Mouse (Mus musculus): ENCODE data around the gene Slc27a2.

The Slc27a2 gene

DNA sequence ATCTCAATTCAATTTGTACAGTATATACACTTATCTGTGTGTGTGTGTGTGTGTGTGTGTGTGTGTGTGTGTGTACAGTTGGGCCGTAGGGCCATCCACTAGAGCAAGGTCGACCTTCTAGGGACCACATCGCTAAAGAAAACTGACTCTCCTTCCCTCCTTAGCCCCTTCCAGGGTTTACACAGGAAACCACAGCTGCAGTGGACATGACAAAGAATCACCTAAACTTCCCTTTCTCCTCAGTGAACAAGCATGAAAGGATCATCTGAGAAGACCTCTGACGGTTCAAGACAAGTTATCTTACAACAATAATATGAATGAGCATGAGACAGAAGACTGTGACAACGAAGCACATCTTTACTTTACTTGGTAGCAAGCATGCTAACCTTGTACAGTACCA is 311 bp upstream of the Slc27a2 start:
- in situ Hi-C loops (cut with MboI, MseI), result no loop called here

DNA sequence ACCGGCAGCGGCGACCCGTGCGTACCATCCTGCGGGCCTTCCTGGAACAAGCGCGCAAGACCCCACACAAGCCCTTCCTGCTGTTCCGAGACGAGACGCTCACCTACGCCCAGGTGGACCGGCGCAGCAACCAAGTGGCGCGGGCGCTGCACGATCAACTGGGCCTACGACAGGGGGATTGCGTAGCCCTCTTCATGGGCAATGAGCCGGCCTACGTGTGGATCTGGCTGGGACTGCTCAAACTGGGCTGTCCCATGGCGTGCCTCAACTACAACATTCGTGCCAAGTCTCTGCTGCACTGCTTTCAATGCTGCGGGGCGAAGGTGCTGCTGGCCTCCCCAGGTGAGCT is 1.1 kb downstream of the Slc27a2 start:
- in situ Hi-C loops (cut with MboI, MseI), result no loop called here

DNA sequence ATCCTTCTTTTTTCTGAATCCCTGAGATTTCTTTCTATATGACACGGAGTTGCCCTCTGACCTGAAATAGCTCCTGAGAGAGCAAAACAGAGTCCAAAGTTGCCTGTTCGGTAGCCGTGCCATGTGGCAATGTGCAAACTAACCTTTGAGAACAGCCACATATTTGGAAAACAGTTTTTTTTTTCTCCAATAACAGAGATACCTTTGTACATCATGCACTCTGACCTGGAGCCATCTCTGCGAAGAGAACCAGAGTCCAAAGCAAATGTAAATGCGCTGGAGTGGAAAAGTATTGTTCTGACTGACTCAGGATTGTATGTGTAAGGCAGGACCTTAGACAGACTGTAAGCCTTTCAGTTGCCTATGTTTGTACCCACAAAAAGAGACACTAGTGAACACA is 3.3 kb downstream of the Slc27a2 start:
- in situ Hi-C loops (cut with MboI, MseI), result no loop called here

DNA sequence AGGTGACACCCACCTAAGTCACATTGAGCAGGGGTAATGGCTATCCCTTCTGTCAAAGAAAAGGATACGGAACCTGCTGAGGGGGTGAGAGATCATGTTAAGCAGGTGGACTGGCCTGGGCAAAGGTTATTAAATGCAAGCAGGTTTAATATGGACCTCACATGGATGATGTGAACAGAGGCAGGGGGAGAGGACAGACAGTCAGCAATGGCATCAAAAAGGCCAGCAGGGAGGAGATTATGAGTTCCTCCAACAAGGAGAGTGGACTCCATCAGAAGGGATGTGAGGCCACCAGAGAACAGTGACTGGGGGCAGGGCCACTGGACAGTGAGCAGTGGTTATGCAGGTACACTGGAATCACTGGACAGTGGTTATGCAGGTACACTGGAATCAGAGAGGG is 7.9 kb downstream of the Slc27a2 start:
- in situ Hi-C loops (cut with MboI, MseI), result no loop called here

DNA sequence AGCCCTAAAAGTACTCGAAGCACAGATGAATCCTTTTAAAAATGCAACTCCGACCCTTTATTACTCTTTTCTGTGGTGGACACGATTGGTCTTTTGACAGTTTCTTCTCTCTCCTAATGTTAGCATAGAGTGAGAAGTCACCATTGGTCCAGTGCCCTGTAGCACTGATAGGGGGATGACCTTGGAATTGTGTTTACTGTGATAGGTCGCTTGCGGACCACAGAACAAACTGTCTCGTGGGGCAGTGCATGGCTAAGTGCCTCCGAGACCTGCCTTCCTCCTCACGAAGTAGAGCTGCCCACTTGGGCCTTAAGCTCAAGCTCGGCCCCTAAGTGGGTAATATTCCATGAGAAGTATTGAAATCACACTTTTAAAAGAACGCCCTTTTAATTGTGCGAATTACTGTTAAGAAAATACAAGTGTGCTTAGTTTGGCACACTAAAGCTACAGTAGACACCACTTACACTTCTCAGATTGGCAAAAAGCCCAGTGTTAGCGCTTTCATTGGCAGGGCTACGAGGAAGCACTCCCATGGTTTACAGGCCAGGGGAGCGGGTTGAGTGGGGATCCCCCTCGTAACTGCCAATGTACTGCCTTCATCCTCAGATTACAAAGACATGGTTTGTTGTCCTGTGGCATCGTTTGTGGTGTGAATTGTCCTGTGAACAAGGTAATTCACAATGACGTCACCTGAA is 11.4 kb downstream of the Slc27a2 start:
- in situ Hi-C loops (cut with MboI, MseI), result no loop called here

DNA sequence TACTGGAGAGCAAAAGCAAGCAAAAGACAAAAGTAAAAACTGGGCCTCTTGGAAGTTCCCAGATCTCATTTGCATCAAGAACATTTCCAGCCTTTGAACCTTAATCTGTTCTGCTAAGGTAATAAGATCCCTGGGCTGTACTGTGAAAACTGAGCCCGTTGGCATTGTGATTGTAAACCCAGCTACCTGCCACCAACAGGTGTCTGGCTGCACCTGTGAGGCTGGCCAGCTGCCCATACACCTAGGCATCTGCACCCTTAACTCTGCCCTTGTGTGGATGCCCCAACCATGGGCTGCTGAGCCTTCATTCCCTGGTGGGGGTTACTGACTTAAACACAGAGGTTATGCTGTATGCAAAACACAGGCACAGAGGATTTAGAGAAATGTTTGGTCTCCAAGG is 20.0 kb downstream of the Slc27a2 start:
- in situ Hi-C loops (cut with MboI, MseI), result no loop called here

DNA sequence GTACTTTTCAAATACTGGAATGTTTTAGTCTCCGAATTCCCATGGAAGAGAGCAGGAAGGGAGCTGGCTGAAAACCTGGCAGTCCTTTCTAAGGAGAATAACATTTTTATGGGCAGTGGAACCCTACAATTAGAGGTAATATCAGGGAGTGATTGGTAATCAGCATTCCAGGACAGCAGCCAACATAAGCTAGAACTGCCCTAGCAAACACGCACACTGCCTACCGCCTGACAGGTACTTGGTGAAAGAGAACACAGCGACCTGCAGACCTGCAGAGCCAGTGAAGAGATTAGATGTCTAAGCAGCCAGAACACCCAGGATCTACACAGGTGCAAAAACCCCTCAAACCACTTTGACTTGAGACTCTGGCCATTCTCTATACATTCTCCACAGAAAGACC is 20.5 kb downstream of the Slc27a2 start:
- in situ Hi-C loops (cut with MboI, MseI), result no loop called here

DNA sequence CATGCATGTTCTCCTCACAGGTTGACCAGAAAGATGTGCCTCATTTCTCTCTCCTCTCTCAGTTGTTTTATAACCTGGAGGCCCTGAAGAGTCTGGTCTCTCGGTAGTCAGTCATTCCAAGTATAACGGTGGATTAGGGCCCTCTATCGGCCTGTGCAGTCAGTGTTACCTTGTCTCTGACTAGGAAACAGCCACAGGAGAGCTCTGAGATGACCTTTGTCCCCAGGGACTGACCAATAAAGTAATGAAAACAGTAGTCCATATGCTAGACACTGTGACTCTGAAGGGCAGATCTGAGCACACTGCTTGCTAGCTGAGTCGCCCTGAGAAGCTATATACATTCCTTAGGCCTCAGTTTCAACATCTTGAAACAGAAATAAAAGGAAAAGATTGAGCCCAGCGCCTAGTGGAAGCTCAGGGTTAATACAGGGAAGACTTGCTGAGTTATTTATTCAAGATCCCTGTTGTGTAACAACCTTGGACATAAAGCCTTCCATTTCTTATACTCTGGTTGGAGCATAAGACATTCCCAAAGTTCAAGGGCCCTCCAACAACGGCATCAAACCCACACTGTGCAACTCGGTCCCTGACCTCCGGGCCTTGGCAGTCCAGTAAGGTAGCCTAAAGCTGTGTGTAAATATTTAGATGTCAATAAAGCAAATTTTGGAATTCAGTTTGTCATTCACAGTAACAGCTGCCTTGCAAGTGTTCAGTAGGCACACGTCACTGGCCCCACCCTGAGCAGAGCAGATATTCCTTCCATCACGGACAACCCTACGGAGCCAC is 23.4 kb downstream of the Slc27a2 start:
- in situ Hi-C loops (cut with MboI, MseI), result no loop called here

DNA sequence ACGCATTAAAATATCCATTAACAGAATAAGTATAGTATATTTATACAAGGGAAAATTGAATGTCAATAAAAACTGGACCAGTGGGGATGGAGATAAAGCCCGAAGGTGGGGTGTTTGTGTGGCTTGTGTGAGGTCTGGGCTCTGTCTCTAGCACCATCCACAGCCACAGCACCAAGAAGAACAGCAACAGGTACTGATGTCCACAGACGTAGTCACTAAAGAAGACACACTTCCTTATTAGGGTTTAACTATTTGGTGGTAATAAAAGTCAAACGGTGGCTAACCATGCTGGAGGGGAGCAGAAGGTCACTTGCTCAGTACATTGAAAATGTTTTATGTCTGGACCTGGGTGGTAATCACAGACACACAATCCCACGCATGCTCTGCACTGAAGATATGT is 25.2 kb downstream of the Slc27a2 start:
- in situ Hi-C loops (cut with MboI, MseI), result no loop called here

DNA sequence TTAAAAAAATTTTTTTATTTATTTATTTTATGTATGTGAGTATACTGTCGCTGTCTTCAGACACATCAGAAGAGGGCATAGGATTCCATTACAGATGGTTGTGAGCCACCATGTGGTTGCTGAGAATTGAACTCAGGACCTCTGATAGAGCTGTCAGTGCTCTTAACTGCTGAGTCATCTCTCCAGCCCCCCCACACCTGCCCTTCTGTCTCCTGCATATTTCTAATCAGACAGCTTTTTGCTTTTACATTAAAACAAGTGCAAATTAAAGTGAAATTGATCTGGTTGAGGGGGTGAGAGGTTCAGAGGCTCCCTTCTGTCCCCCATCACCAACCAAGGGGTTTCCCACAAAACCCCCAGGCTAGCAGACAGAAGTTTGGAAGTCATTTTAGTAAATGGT is 27.1 kb downstream of the Slc27a2 start:
- in situ Hi-C loops (cut with MboI, MseI), result no loop called here

DNA sequence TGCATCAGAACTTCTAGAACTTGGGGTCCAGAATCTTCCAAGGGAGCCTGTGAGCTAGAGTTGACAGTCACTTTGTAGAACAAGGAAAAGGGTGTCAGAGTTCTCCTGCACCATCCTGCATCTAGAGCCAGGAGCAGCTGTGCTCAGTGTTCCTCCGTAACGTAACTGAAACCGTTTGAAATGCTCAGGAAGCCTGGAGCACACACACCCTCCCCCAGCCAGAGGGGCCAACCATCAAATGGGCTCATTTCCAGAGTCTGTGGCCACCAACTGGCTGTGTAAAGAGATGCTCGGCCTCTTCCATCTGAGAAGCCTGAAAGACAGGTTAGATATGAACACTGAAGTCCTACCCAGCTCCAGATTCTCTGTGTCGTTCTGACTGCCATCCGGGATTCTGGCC is 31.8 kb downstream of the Slc27a2 start:
- in situ Hi-C loops (cut with MboI, MseI), result no loop called here

DNA sequence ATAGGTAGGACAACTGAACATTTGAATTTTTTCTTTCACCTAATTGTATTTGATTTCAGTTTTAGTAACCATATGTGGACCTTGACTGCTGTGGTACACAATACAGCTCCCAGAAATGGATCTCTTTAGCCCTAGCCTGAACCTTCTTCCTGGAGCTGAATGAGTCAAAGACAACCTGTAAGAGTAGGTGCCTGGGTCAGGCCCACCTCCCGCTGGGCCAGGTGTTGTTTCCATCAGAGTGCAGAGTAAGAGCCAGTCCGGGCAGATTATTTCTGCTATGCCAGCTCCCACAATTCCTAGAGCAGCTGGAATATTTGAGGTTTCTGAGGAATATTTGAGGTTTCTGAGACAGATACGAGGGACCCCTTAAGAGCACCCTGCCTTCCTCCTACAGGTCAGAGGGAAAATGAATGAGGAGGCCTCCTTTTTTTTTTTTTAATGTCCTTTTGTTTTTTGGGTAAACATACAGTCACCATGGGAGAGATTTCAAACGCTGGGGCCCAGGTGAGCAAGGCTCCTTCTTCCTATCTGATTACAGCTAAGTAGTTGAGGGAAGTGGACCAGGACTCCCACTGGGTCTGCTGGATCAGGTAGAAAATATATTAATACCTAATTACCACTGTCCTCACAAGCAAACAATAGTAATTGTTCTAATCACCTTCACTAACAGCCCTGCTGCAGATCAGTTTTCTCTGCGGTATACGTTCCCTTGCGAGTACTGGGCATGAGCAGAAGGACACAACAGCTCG is 32.6 kb downstream of the Slc27a2 start:
- in situ Hi-C loops (cut with MboI, MseI), result no loop called here

DNA sequence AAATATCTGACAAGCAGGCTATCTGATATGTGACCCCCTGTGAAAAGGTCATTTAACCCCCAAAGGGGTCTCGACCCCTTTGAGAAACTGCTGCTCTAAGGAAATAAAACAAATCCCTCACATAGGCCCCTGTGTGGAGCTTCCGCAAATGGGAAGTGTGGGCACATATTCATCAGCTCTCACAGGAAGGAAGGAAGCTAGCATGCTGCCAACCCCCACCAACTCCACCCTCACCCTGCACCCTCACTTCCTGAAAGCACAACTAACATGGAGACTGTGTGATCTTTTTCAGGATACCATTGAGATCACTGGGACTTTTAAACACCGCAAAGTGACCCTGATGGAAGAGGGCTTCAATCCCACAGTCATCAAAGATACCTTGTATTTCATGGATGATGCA is 35.3 kb downstream of the Slc27a2 start:
- in situ Hi-C loops (cut with MboI, MseI), result no loop called here

DNA sequence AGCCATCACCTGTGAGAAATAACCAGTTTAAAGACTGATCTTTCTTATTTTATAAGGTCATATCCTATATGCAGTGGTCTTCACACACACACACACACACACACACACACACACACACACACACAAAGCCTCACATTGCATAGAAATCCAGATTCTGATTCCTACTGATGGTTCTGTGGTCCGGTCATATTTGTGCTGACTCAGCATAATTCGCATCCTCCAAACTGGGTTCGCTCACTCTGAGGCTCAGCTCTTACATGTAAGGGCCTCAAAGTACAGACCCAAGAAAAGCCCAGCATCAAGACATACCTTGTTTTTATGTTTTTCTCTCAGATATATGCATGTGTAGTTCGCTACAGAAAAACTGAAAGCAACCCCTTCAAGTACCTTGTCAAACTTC is 39.1 kb downstream of the Slc27a2 start:
- in situ Hi-C loops (cut with MboI, MseI), result loop anchor here (5.0 kb wide), 2 partner anchors 191 to 416 kb away; partner anchors contain the start of genes Ap4e1 and Usp50

DNA sequence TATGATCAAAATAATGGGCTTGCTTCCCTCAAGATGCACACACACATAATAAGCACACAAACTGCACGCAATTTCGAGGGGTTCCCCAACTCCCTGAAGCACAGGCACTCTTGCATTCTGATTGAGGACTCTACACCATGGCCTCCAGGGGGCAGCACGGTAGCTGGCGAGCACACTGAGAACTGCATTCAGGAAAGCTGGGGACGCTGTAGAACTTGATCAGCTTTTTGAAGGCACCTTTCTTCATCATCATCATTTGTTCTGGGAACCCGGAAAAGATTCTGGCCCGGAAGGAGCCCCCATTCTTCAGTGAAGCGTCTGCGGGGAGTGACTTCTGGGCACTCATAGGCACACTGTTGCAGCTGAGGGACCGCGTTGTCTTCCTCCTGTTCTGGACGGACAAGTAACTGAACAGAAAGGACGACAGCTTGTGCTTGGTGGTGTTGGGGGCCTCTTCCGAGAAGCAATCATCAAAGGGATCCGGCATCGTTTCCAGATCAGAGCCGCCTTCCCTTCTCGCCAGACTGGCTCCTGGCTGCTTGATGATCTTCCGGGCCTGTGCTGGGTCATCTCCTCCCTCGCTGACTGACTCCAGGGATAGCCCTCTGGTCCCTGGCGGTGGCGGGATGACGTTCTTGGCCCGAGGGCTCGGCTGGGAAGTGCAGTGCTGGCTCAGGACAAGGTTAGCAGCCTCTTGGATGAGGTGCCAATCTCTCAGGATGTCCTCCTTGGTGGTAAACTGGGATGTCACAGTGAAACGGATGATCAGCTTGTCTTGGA is 41.8 kb downstream of the Slc27a2 start:
- in situ Hi-C loops (cut with MboI, MseI), result loop anchor here (5.0 kb wide), 2 partner anchors 188 to 413 kb away; partner anchors contain the start of genes Ap4e1 and Usp50

DNA sequence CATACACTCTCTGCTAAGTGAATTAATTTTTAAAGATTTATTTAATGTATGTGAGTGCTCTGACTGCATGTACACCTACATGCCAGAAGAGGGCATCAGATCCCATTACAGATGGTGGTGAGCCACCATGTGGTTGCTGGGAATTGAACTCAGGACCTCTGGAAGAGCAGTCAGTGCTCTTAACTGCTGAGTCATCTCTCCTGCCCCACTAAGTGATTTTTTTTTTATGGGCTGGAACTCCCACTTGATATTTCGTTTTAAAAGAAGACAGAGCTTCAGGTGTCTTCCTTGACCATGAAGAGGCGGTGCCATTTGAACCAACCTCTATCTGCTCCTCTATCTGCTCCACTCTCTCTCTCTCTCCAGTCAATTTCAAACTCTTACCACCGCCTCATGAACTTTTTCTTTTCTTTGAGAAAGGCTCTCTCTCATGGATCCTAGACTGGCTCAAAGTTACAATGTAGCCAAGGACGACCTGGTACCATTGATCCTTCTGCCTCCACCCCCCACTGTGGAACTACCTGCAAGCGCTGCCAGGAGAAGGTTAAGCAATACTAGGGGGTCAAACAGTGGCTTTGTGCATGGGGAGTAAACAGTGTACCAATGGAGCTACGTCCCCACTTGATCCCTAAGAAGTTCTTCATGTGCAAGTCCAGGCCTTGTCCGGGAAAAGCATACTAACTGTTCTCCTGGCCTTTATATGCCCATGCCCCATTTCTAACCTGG is 44.3 kb downstream of the Slc27a2 start:
- in situ Hi-C loops (cut with MboI, MseI), result no loop called here

DNA sequence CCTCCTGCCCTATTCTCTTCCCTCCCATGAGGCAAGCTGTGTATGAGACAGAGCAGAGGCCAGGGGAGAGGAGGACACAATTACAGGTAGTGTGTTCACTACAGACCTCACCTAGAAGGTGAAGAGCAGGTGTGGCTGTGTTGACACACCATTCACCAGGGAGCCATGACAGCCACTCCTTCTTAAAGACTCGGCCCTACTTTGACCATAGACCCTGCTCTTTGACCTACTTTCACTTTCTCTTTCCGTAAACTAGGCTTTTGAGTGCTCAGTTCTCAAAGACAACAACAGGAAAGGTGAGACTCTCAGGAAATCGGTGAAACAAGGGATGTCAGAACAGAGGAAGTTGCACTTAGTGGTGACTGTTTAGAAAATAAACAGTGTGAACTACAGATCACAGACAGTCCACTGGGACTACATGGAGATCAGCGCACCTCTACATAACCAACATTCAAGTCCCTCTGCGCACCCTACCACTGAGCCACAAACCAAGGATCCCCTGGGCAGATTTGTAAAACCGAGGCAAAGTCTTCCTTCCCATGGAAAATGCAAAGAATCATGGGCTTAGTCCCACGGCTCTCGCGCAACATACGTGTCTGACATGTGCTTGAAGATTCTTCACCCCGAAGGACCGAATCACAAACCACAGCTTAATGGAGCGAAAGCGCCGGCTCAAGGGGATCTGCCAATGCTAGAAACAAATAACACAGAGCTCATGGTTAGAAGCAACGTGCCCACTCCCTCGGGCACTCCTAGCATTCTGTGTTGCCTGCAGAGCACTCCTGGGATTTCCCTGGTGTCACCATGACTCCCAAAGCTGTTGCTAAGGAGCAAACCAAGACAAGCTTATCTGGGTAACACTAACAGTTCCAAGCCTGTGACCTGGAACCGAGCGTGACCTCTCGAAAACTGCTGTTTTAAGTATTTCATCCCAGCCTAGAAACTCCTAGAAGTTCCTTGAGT is 45.4 kb downstream of the Slc27a2 start:
- in situ Hi-C loops (cut with MboI, MseI), result no loop called here

DNA sequence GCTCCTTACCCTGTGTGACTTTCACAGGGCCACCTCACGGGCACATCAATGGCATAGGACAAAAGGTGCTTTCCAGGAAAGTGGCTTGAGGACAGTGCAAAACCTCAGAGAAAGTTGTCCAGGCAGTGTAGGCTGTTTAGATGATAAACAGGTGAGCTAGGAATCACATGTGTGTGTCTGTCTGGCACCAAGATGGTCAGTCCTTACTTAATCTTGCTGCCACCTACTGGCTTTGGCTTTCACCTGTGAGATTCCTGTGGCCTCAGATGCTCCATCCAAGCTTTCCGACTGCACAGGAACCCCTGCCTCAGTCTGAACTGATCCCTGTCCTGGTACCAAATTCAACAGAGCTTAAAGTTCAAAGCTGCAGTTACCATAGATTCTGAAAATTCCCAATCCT is 46.2 kb downstream of the Slc27a2 start:
- in situ Hi-C loops (cut with MboI, MseI), result no loop called here

DNA sequence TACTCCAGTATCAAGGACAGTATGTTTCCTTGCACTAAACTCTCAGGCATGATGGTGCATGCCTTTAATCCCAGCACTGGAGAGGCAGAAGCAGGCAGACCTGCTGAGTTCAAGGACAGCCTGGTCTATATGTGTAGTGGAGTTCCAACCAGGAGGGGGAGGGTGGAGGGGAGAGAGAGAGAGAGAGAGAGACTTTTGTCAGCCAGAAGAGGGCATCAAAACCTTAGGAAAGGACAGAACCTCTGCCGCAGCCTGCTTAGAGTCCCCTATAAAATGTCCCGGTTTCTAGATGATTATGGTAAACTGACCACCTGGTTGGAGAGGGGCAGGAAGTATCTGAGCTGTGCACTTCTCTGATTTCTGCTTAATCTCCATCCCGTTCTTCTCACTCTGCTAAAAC is 46.8 kb downstream of the Slc27a2 start:
- in situ Hi-C loops (cut with MboI, MseI), result no loop called here

DNA sequence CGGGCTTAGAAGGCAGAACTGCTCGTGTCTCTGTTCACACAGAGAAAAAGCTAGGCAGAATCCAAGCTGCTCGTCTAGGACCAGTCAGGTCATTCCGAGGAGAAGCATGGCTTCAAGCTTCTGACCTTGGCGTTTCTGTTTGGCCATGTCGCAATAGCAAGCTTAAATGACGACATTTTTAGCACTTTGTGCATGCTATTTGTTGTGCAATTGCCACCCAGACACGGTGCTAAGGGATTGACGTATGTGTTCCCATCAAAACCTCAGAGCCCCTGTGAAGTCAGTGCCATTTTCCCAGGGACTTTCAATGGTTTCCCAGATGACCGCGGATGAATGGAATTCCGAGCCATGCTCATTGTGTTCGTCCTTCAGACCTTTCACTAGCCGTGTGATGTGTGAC is 48.3 kb downstream of the Slc27a2 start:
- in situ Hi-C loops (cut with MboI, MseI), result no loop called here
